In the genomic region with DNA sequence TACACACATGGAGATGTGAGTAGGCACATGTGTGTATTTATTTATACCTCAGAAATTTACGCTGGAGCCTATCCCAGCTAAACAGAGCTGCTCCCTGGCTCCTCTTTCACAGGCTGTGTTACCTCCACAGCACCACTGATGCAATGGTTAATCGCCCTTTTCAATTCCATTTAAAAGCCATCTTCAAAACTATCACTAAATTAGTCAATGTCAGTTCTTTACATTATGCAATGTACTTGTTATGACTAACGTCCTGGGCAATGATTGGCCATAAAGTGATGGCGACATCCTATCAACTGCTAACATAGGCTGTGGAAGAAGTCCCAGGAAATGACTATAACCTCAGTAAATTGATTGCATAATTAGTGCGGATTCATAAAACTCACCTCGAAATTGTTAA, we compare ENCODE assay signal across 27 mouse cellular contexts. TPM values are rescaled to one million over a fixed set of nuclear protein-coding genes. Genes with fewer than 3 reads are reported as not detected.
A peak's percentile ranks its signal among the peaks of the same experiment; 100 is the strongest.
DNase-seq lines count a peak whose midpoint lies in the region; ATAC-seq lines count a peak whose summit lies in the region.
"Had no signal": no experiment of that assay in that cellular context is flagged by ENCODE, and none has a peak within 500 bp of the region (broad histone marks: within the 10 kb centered on the region; RNA-seq: fewer than 3 reads in every experiment).

No protein-coding gene starts in this region.

- ATAC-seq in lung, embryonic 16.5 days (ENCODE audit: low read depth) = peak; percentile 71
- peak; percentile 98 for ATAC-seq in granulocyte monocyte progenitor cell, adult 5-6 weeks (replicated peaks; ENCODE audit: poor library complexity, severe bottlenecking)
- peak; percentile 94 for ATAC-seq in megakaryocyte progenitor cell, adult 5-6 weeks (replicated peaks; ENCODE audit: poor library complexity)
- no peak for ATAC-seq in CD4-positive, CD25-positive, alpha-beta regulatory T cell, adult 4 months
- ATAC-seq: forebrain, embryonic 16.5 days had no signal

- H3K4me2 ChIP-seq in lung, embryonic 16.5 days (ENCODE audit: low read depth, low read length) = no peak overlapping the region
- H3K4me2 ChIP-seq: embryonic facial prominence, embryonic 13.5 days; forebrain, embryonic 12.5 days; heart, embryonic 11.5 days; hindbrain, embryonic 12.5 days; hindbrain, embryonic 15.5 days had no signal

- WGBS in lung, embryonic 16.5 days = 52% methylated on average over 6 of the region's 6 CpGs

- no peak overlapping the region for H3K27ac ChIP-seq in lung, embryonic 16.5 days (ENCODE audit: low read length)
- H3K27ac ChIP-seq: embryonic facial prominence, embryonic 13.5 days; forebrain, embryonic 12.5 days; hindbrain, embryonic 12.5 days; hindbrain, embryonic 15.5 days had no signal

- H3K9ac ChIP-seq in lung, embryonic 16.5 days (ENCODE audit: low read length) = no peak overlapping the region
- H3K9ac ChIP-seq: embryonic facial prominence, embryonic 13.5 days; forebrain, embryonic 12.5 days; hindbrain, embryonic 12.5 days; hindbrain, embryonic 15.5 days had no signal

- no peak overlapping the region for H3K4me3 ChIP-seq in lung, embryonic 16.5 days (ENCODE audit: low read length)
- H3K4me3 ChIP-seq: embryonic facial prominence, embryonic 10.5 days; embryonic facial prominence, embryonic 13.5 days; erythroblast, embryonic 14.5 days; forebrain, embryonic 12.5 days; hindbrain, embryonic 12.5 days; hindbrain, embryonic 15.5 days had no signal

- H3K36me3 ChIP-seq in lung, embryonic 16.5 days (ENCODE audit: control insufficient read depth, insufficient read depth, low read length) = no peaks in the 10 kb centered on the region
- H3K36me3 ChIP-seq: embryonic facial prominence, embryonic 10.5 days; embryonic facial prominence, embryonic 13.5 days; forebrain, embryonic 12.5 days; G1E; hindbrain, embryonic 12.5 days; hindbrain, embryonic 15.5 days had no signal

- intact Hi-C loops in left cerebral cortex, postnatal 4 days (cut with DNase I) = no loop called here

- H3K27me3 ChIP-seq in lung, embryonic 16.5 days (ENCODE audit: control insufficient read depth, insufficient read depth, low read depth, low read length) = no peaks in the 10 kb centered on the region
- H3K27me3 ChIP-seq: CH12.LX; embryonic facial prominence, embryonic 13.5 days; forebrain, embryonic 12.5 days; hindbrain, embryonic 12.5 days; hindbrain, embryonic 15.5 days had no signal

- peaks cover 22% of the 10 kb centered on the region for H3K4me1 ChIP-seq in lung, embryonic 16.5 days (replicated peaks; ENCODE audit: control insufficient read depth, insufficient read depth, low read length)

- H3K9me3 ChIP-seq in lung, embryonic 16.5 days (ENCODE audit: control insufficient read depth, low read length) = no peaks in the 10 kb centered on the region
- H3K9me3 ChIP-seq: forebrain, embryonic 12.5 days; hindbrain, embryonic 12.5 days; hindbrain, embryonic 15.5 days had no signal

- no peak for DNase-seq in lung, postnatal 4 days
- DNase-seq in NIH3T3 (ENCODE audit: low read depth) = peak; percentile 30
- DNase-seq in left cerebral cortex, postnatal 4 days = no peak
- DNase-seq: adrenal gland, adult 2 months; adrenal gland, postnatal 14 days; cerebellum, adult 11 months; cerebellum, adult 2 months; cerebellum, adult 9-11 months; cerebellum, postnatal 25 days; embryo, embryonic 11 days; gastrocnemius, postnatal 10 days; gastrocnemius, postnatal 36 days; heart, adult 11 months had no signal

RNA-seq across cellular contexts. Expression of gene S1pr3, which starts 26.9 kb away (rescaled TPM):
- 109 and 117 TPM in 2 replicates for polyA plus RNA-seq in lung, embryonic 16.5 days (2015; fragmentation: Nextera tagmentation; extraction: Ambion mirVana)
- total RNA-seq in granulocyte monocyte progenitor cell, adult 5-6 weeks (2014; fragmentation: Nextera tagmentation) = 16.4 and 18.7 TPM in 2 replicates
- total RNA-seq in granulocyte monocyte progenitor cell, adult 5-6 weeks (2017) = 8.9 and 9.8 TPM in 2 replicates
- 12.5 and 13.0 TPM in 2 replicates for total RNA-seq in megakaryocyte progenitor cell, adult 5-6 weeks (2015)
- 8.0 and 8.2 TPM in 2 replicates for total RNA-seq in megakaryocyte progenitor cell, adult 5-6 weeks (2017)
- total RNA-seq in left cerebral cortex, postnatal 4 days (2021) = 1 to 10 TPM; 7.4 to 7.6 TPM
- polyA plus RNA-seq in CD4-positive, CD25-positive, alpha-beta regulatory T cell, adult 4 months (2017; shearing (Covaris generic)) = not detected
- polyA plus RNA-seq: G1E had no signal
